Mouse (Mus musculus) midbrain, embryonic 13.5 days (tissue): ENCODE data around the gene Abraxas1. TPM values are rescaled to one million over a fixed set of nuclear protein-coding genes. Genes with fewer than 3 reads are reported as not detected.

ENCODE experiments used
- ATAC-seq: fragments of 200-750 bp; cut with Nextera tagmentation; 2 replicates; pipeline ENCODE4 v1.8.0; 2017; ENCODE audit warnings: mild to moderate bottlenecking, moderate TSS enrichment, moderate library complexity
- H3K27ac ChIP-seq: fragments of 300-500 bp; sonication (generic); 2 replicates; pipeline ENCODE4 v1.5.1; 2015; ENCODE audit warnings: inconsistent platforms, mild to moderate bottlenecking, moderate library complexity
- H3K27me3 ChIP-seq: fragments of 300-500 bp; sonication (generic); 2 replicates; pipeline ENCODE4 v1.6.1; 2015; ENCODE audit warnings: mild to moderate bottlenecking, inconsistent platforms
- H3K36me3 ChIP-seq: fragments of 300-500 bp; sonication (generic); 2 replicates; pipeline ENCODE4 v1.6.1; 2015; ENCODE audit warnings: mild to moderate bottlenecking, inconsistent platforms
- H3K4me1 ChIP-seq: fragments of 300-500 bp; sonication (generic); replicated peaks from 2 replicates; pipeline ENCODE4 v1.6.1; 2015; ENCODE audit warnings: inconsistent platforms
- H3K4me2 ChIP-seq: fragments of 300-500 bp; sonication (generic); replicated peaks from 2 replicates; pipeline ENCODE4 v1.6.1; 2015; ENCODE audit warnings: moderate library complexity, mild to moderate bottlenecking, inconsistent platforms
- H3K4me3 ChIP-seq: fragments of 300-500 bp; sonication (generic); replicated peaks from 2 replicates; pipeline ENCODE4 v1.5.1; 2015; ENCODE audit warnings: mild to moderate bottlenecking, inconsistent platforms
- H3K9ac ChIP-seq: fragments of 300-500 bp; sonication (generic); replicated peaks from 2 replicates; pipeline ENCODE4 v1.6.1; 2015; ENCODE audit warnings: mild to moderate bottlenecking, inconsistent platforms
- H3K9me3 ChIP-seq: fragments of 300-500 bp; sonication (generic); 2 replicates; pipeline ENCODE4 v1.6.1; 2016; ENCODE audit warnings: mild to moderate bottlenecking, inconsistent platforms
- WGBS: fragments of 180-500 bp; shearing (Covaris S2); methylation state at CpG from one replicate; pipeline ENCODE4 v1.1.7; 2015; 5-methylcytosine and 5-hydroxymethylcytosine counted together
- polyA plus RNA-seq: library from polyadenylated mRNA; unstranded; fragments of >200 nt; fragmentation: Nextera tagmentation; extraction: Ambion mirVana; gene quantifications from 2 replicates; pipeline ENCODE4 v1.2.1, GENCODE M21; 2015

Gene Abraxas1
- polyA plus RNA-seq, 1 experiment from 2014 or later = 17.3 TPM

DNA sequence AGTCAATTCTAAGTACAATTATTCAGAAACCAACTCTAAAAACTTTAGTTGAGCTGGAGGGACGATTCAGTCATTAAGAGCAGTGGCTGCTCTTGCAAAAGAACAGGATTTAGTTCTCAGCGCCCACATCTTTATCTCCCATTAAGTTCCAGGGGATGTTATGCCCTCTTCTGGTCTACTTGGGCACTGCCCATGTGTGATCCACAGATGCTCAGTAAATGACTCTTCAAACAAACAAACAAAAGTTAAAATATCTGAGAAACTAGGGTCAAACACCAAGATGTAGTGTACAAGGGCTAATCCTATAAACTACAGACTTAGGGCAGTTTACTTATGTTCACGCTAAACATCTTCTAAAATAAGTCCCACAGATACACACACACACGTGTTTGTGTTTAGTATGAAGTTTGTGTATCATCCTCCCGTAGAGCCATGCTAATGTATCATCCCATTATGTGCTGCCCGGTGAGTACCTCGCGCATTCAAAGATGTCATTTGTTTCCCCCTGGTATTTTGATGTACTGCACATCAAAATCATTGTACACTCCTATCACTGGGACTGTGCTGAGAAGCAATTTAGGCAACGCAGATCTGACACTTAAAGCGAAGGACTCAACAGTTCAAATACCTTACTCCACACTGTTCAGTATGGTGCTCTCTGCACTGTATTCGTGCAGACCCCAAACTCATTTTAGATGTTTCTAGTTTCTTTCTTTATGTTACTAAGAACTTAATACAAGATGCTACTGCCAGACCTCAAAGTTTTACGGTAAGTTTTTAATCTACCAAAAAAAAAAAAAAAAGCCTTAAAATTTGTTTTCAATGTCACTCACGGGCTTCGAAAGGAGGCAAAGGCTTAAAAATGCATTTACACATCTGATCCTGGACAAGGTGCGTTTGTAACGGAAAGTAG, 941 bp downstream of the Abraxas1 start:
- Histone ChIP-seq H3K27me3 (no peaks in the 10 kb centered on the region), H3K9ac (peak overlapping the region; percentile 94), H3K4me1 (peaks cover 12% of the 10 kb centered on the region), H3K4me3 (peak overlapping the region; percentile 86), H3K9me3 (no peaks in the 10 kb centered on the region), H3K4me2 (peak overlapping the region; percentile 84), H3K27ac (no peak overlapping the region), H3K36me3 (peaks cover 7% of the 10 kb centered on the region)
- 34% methylated on average over 16 of the region's 16 CpGs for WGBS
- no peak for ATAC-seq

GRCm38 (mm10) chr5:100818341-100818740, 2.4 kb downstream of the Abraxas1 start:
- peaks cover 12% of the 10 kb centered on the region for H3K36me3 ChIP-seq
- H3K27me3 ChIP-seq = no peaks in the 10 kb centered on the region
- H3K9ac ChIP-seq = no peak overlapping the region
- H3K27ac ChIP-seq = no peak overlapping the region
- no peak overlapping the region for H3K4me3 ChIP-seq
- H3K4me1 ChIP-seq = peaks cover 12% of the 10 kb centered on the region
- H3K9me3 ChIP-seq = no peaks in the 10 kb centered on the region
- ATAC-seq = no peak
- 90% methylated on average over 4 of the region's 4 CpGs for WGBS
- no peak overlapping the region for H3K4me2 ChIP-seq

DNA sequence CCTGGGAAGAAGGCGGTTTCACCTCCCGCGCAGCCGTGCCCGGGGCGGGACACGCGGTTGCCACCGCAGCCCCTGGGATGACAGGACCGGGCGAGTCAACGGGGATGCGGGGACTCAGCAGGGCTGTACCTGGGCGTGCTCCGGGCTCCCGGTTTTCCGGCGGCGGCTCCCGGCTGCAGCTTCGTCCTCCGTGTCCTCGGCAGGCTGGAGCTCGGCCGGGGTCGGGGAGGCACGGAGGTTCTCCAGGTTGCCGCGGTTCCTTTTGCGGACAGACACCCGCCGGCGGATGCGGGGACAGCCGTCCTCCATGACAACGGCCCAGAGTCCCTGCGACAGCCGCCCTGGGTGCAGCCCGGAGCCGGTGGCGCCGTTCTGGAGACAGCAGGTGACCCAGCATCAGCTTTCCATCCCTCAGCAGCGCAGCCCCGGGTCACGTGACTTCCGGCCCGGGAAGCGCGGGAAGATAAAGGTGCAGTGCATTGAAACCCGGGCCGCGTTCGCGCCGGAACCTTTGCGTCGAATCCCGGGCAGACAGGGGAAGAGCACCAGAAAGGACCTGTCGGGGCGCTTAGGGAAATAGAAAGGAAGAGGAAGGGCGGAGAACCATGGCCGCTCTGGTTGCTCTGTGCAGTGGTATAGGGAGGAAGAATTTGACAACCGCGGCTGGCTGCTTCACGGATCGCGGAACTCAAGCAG, 22.5 kb downstream of the Abraxas1 start, which contains the start of the genes Helq and Mrps18c:
Gene Helq (minus strand): TSS at position 434 of the 696 bp plus-strand sequence.
Gene Mrps18c (plus strand): TSS at position 463 of the 696 bp plus-strand sequence.
- Histone ChIP-seq H3K4me1 (peaks cover 18% of the 10 kb centered on the region), H3K4me2 (peak within 1 kb of the TSS; percentile 94), H3K27me3 (no peaks in the 10 kb centered on the region), H3K36me3 (peaks cover 35% of the 10 kb centered on the region), H3K9me3 (no peaks in the 10 kb centered on the region), H3K27ac (peak within 1 kb of the TSS; percentile 47; the same call in 1 of the 2 replicates), H3K9ac (peak within 1 kb of the TSS; percentile 91), H3K4me3 (peak within 1 kb of the TSS; percentile 87)
- under 1% methylated on average over 66 of the region's 67 CpGs for WGBS
- ATAC-seq = peak; percentile 99

DNA sequence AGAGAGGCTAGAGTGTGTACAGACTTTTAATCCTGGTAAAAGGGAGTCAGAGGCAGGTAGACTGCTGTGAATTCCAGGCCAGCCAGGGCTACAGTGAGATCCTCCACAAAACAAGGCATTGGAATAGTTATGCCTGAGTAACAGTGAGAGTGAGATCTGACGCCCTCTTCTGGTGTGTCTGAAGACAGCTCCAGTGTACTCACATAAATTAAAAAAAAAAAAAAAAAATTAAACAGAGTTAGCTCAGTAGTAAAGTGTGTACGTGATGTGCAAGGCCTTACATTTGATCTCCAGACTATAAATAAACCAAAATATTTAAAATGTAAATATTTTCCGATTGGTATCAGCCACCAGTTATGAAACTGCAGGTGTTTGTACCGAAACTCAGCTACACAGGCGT, 26.7 kb downstream of the Abraxas1 start:
- Histone ChIP-seq H3K36me3 (peaks cover 63% of the 10 kb centered on the region), H3K4me2 (no peak overlapping the region), H3K9me3 (no peaks in the 10 kb centered on the region), H3K4me1 (peaks cover 11% of the 10 kb centered on the region), H3K4me3 (no peak overlapping the region), H3K9ac (no peak overlapping the region), H3K27ac (no peak overlapping the region), H3K27me3 (no peaks in the 10 kb centered on the region)
- no peak for ATAC-seq
- 83% methylated on average over 5 of the region's 5 CpGs for WGBS

- H3K4me1 ChIP-seq = peaks cover 2% of the 10 kb centered on the region
- H3K4me2 ChIP-seq = no peak overlapping the region
- H3K9ac ChIP-seq = no peak overlapping the region
- WGBS = 95% methylated on average over 7 of the region's 7 CpGs
- ATAC-seq = no peak
- H3K27me3 ChIP-seq = no peaks in the 10 kb centered on the region
- H3K4me3 ChIP-seq = no peak overlapping the region
- no peak overlapping the region for H3K27ac ChIP-seq
- no peaks in the 10 kb centered on the region for H3K9me3 ChIP-seq
- peaks cover 81% of the 10 kb centered on the region for H3K36me3 ChIP-seq
Measured at GRCm38 (mm10) chr5:100792261-100792660, 28.5 kb downstream of the Abraxas1 start.

DNA sequence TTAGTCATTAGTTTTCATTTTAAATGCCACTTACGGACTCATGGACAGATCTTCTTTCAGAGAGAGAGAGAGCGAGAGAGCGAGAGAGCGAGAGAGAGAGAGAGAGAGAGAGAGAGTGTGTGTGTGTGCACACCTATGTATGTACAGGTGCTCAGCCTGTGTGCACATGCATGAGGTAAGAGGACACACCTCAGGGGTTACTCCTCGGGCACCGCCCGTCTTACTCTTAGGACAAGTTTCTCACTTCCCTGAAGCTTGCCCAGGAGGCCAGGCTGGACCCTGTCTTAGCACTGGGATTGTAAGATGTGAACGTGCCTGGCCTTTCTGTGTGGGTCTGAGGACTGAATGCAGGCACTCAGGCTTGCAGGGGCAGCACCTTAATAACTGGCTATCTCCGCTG, 33.2 kb downstream of the Abraxas1 start:
- Histone ChIP-seq H3K4me3 (no peak overlapping the region), H3K9me3 (no peaks in the 10 kb centered on the region), H3K4me1 (no peaks in the 10 kb centered on the region), H3K27ac (no peak overlapping the region), H3K9ac (no peak overlapping the region), H3K27me3 (no peaks in the 10 kb centered on the region), H3K4me2 (no peak overlapping the region), H3K36me3 (peaks cover 86% of the 10 kb centered on the region)
- WGBS = 89% methylated on average over 9 of the region's 9 CpGs
- no peak for ATAC-seq

DNA sequence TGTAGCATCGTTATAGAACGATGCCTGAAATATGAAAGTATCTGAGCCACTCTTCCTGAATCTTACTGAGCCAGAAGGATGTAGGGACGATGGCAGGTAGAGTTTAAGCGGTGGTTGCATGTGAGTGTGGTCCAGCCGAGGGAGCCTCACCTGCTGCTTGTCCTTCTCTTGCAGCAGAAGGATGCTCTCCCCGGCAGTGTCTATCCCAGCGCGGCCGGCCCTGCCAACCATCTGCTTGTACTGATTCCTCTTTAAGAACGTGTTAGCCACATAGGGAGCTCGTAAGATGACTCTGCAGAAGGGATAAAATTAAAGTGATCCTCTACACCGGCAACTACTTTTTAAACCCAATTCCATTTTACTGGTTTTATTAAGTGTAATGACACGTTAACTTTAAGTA, 41.8 kb downstream of the Abraxas1 start:
- H3K9me3 ChIP-seq = no peaks in the 10 kb centered on the region
- H3K4me2 ChIP-seq = no peak overlapping the region
- H3K9ac ChIP-seq = no peak overlapping the region
- H3K27me3 ChIP-seq = no peaks in the 10 kb centered on the region
- H3K27ac ChIP-seq = no peak overlapping the region
- no peak overlapping the region for H3K4me3 ChIP-seq
- 95% methylated on average over 13 of the region's 13 CpGs for WGBS
- no peak for ATAC-seq
- H3K4me1 ChIP-seq = no peaks in the 10 kb centered on the region
- H3K36me3 ChIP-seq = peaks cover 80% of the 10 kb centered on the region

- 93% methylated on average over 5 of the region's 5 CpGs for WGBS
- H3K9me3 ChIP-seq = no peaks in the 10 kb centered on the region
- no peak overlapping the region for H3K27ac ChIP-seq
- H3K4me1 ChIP-seq = no peaks in the 10 kb centered on the region
- H3K4me3 ChIP-seq = no peak overlapping the region
- no peaks in the 10 kb centered on the region for H3K27me3 ChIP-seq
- H3K9ac ChIP-seq = no peak overlapping the region
- H3K4me2 ChIP-seq = no peak overlapping the region
- peaks cover 79% of the 10 kb centered on the region for H3K36me3 ChIP-seq
- no peak for ATAC-seq
Measured at GRCm38 (mm10) chr5:100776900-100777299, 43.9 kb downstream of the Abraxas1 start.

GRCm38 (mm10) chr5:100775778-100776404, 44.9 kb downstream of the Abraxas1 start:
- ATAC-seq = no peak
- H3K4me1 ChIP-seq = no peaks in the 10 kb centered on the region
- 96% methylated on average over 13 of the region's 13 CpGs for WGBS
- no peak overlapping the region for H3K9ac ChIP-seq
- no peaks in the 10 kb centered on the region for H3K27me3 ChIP-seq
- no peak overlapping the region for H3K4me2 ChIP-seq
- no peaks in the 10 kb centered on the region for H3K9me3 ChIP-seq
- H3K4me3 ChIP-seq = no peak overlapping the region
- peaks cover 79% of the 10 kb centered on the region for H3K36me3 ChIP-seq
- H3K27ac ChIP-seq = no peak overlapping the region

DNA sequence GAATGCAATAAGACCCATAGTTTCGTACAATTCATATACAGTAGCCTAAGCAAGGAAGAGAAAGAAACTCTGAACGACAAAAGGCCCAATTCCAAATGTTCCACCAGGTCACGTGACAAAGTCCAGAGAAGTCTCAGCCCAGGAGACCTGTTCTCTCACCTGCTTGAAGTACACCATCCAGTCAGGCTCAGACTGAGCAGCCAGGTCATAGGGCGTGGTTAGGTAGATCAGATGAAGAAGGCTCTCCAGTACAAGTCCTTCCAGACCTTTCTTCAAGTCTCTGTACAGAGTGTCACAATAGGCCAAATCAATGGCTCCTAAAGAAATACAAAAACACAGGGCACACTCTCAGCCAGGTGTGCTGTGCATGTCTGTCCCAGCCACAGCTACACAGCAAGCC, 49.2 kb downstream of the Abraxas1 start:
- ATAC-seq = no peak
- Histone ChIP-seq H3K4me3 (no peak overlapping the region), H3K27me3 (no peaks in the 10 kb centered on the region), H3K27ac (no peak overlapping the region), H3K9me3 (no peaks in the 10 kb centered on the region), H3K4me1 (no peaks in the 10 kb centered on the region), H3K4me2 (no peak overlapping the region), H3K36me3 (peaks cover 87% of the 10 kb centered on the region), H3K9ac (no peak overlapping the region)
- WGBS = 93% methylated on average over 4 of the region's 4 CpGs

GRCm38 (mm10) chr5:100766026-100766425, 54.7 kb downstream of the Abraxas1 start:
- Histone ChIP-seq H3K27ac (no peak overlapping the region), H3K4me3 (no peak overlapping the region), H3K9ac (no peak overlapping the region), H3K4me2 (no peak overlapping the region), H3K9me3 (no peaks in the 10 kb centered on the region), H3K4me1 (no peaks in the 10 kb centered on the region), H3K36me3 (peaks cover 91% of the 10 kb centered on the region), H3K27me3 (no peaks in the 10 kb centered on the region)
- ATAC-seq = no peak
- 97% methylated on average over 7 of the region's 7 CpGs for WGBS

- no peaks in the 10 kb centered on the region for H3K9me3 ChIP-seq
- no peak overlapping the region for H3K27ac ChIP-seq
- no peak overlapping the region for H3K4me3 ChIP-seq
- no peaks in the 10 kb centered on the region for H3K4me1 ChIP-seq
- no peaks in the 10 kb centered on the region for H3K27me3 ChIP-seq
- no peak overlapping the region for H3K9ac ChIP-seq
- ATAC-seq = no peak
- peaks cover 61% of the 10 kb centered on the region for H3K36me3 ChIP-seq
- 93% methylated on average over 7 of the region's 7 CpGs for WGBS
- H3K4me2 ChIP-seq = no peak overlapping the region
Measured at GRCm38 (mm10) chr5:100761736-100762135, 59.0 kb downstream of the Abraxas1 start.
